Mouse (Mus musculus) gastrocnemius, adult 2 months (tissue): ENCODE data around the gene 4930568D16Rik. TPM values are rescaled to one million over a fixed set of nuclear protein-coding genes. Genes with fewer than 3 reads are reported as not detected.

Experiments
- DNase-seq: peaks from one replicate; pipeline ENCODE4 v3.0.0; 2022
- H3K27ac ChIP-seq: fragments of 200-600 bp; 2 replicates; pipeline ENCODE4 v1.8.1; 2022; ENCODE audit warnings: mild to moderate bottlenecking
- H3K4me3 ChIP-seq: fragments of 200-600 bp; 2 replicates; pipeline ENCODE4 v1.8.1; 2022; ENCODE audit warnings: mild to moderate bottlenecking, moderate library complexity
- CTCF ChIP-seq: fragments of 200-600 bp; IDR thresholded peaks from 2 replicates; pipeline ENCODE4 v1.8.1; 2022; ENCODE audit warnings: antibody characterized with exemption, mild to moderate bottlenecking, moderate library complexity
- intact Hi-C: fragments of 180-260 bp; cut with DNase I; formaldehyde crosslinking; loops from one replicate; pipeline ENCODE4 v1.15.1; 2025
- total RNA-seq, 2 experiments: library from RNA; stranded (reverse); gene quantifications; 2 replicates each; pipeline ENCODE4 v1.2.3; 2021

The 4930568D16Rik gene
- total RNA-seq, 2 experiments from 2014 or later = not detected

DNA sequence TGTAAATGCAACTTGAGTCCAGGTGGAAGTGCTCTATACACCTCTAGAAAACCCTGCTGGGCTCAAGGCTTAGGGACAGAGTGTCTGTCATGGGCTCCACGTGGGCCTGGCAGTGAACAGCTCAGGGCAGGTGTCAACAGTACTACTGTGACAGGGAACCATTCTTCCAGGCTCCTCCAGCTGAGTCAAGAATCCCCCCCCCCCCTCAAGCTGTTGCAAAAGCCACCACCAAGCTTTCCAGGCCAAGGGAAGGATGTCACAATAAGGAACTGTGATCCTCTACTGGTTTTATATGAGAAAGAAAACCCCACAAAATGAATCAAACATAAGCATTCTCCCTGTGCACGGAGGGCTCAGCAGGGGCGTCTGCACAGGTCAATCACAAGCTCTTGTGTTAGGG, 53.2 kb downstream of the 4930568D16Rik start:
- intact Hi-C loops = no loop called here
- H3K27ac ChIP-seq = no peak overlapping the region
- no peak for TF ChIP-seq CTCF
- DNase-seq = no peak
- no peak overlapping the region for H3K4me3 ChIP-seq

DNA sequence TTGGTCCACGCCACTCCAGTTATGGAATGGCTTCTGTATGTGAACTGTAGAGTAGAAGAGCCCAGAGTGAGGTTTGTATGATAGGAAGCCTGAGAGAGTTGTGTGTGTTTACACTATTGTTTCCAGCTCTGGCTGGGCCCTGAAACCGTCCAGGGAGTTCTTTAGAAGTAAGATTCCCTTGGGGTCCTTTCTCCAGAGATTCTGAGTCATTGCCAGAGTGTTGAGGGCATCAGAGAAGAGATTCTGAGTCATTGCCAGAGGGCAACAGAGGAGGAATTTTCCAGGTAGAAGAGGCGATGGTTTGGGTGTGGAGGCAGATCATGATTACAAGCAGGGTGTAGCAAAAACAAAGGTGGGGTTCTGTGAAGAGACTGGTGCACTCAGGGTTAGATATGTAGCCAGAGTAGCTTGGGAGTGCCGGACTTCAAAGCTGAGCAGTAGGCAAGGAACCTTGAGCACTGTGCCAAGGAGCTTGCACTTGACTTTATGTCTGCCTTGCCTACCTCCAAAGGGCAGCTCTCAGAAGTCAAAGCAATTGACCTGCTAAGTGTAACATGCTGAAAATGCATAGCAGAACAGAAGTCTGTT, 57.5 kb downstream of the 4930568D16Rik start:
- no peak for TF ChIP-seq CTCF

DNA sequence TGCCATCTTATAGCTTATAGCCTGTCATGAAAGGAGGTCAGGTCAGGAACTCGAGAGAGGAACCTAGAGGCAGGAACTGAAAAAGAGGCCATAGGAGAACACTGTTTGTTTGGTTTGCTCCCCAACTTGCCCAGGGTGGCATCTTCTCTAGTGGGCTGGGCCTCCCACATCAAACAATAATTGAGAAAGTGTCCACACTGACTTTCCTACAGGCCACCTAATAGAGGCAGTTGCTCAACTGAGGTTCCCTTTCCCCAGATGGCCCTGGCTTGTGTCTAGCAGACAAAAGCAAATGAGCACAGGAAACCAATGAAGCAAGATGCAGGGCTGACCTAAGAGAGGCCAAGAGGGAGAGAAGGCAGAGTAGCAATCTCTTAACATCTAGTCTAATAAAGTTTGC, 59.4 kb downstream of the 4930568D16Rik start:
- intact Hi-C loops = no loop called here
- Histone ChIP-seq H3K4me3 (no peak overlapping the region), H3K27ac (no peak overlapping the region)
- DNase-seq = no peak
- no peak for TF ChIP-seq CTCF

More for the DNA sequence above, 57.5 kb downstream of the 4930568D16Rik start:
- DNase-seq = no peak
- Histone ChIP-seq H3K4me3 (no peak overlapping the region), H3K27ac (no peak overlapping the region)
- intact Hi-C loops = no loop called here

Other genes starting within 250 kb of the 4930568D16Rik start
- 10 to 100 TPM; 87.9 to 91.5 TPM for gene Rab14, start 166.6 kb downstream of the 4930568D16Rik start, total RNA-seq
- gene Gsn, start 111.3 kb downstream of the 4930568D16Rik start, total RNA-seq = 100 to 1,000 TPM; 676 to 777 TPM
- 10 to 100 TPM; 17.1 to 30.1 TPM for gene Stom, start 30.8 kb downstream of the 4930568D16Rik start, total RNA-seq
- gene 4930402F06Rik, start 29.4 kb upstream of the 4930568D16Rik start, total RNA-seq = not detected
- gene Ggta1, start 95.5 kb upstream of the 4930568D16Rik start, total RNA-seq = 10 to 100 TPM in 1 of 2 experiments, 1 to 10 TPM in 1; 6.3 to 11.2 TPM
- 10 to 100 TPM; 38.2 to 52.0 TPM for gene Dab2ip, start 190.5 kb upstream of the 4930568D16Rik start, total RNA-seq